In the genomic region with DNA sequence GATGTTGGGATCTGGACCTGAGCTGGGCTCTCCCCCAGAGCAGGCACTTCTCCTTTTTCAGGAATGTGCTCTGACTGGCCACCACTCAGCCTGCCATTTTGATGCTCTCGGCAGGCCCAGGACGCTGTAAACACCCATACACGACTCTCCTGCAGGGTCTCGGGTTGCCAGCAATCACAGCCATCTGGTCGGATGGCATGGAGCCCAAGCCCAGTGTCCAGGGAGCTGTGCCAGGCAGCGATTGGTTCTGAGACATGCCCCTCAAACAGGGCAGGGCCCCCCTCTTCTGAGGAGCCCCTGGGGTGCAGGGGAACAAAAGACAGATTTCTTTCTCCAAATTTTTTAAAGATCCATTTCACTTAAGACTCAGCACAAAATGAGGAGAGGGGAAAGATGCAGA, we compare ENCODE assay signal across 13 mouse cellular contexts.
A peak's percentile ranks its signal among the peaks of the same experiment; 100 is the strongest.
DNase-seq lines count a peak whose midpoint lies in the region; ATAC-seq and TF ChIP-seq lines count a peak whose summit lies in the region.
"Had no signal": no experiment of that assay in that cellular context is flagged by ENCODE, and none has a peak within 500 bp of the region (broad histone marks: within the 10 kb centered on the region; RNA-seq: fewer than 3 reads in every experiment).

No protein-coding gene starts in this region.

- DNase-seq in forebrain, embryonic 10.5 days (ENCODE audit: extremely low spot score, low spot score) = no peak
- peak; percentile 64 for DNase-seq in brain, adult 2 months (ENCODE audit: low read depth, low spot score)
- DNase-seq in embryonic facial prominence, embryonic 14.5 days (ENCODE audit: low spot score) = peak; percentile 73
- peak; percentile 47 for DNase-seq in limb, embryonic 14.5 days (ENCODE audit: low spot score)
- no peak for DNase-seq in embryo, embryonic 10 days (ENCODE audit: low spot score)
- no peak for DNase-seq in gastrocnemius, adult 18-20 months (ENCODE audit: low spot score)
- DNase-seq in layer of hippocampus, postnatal 36 days = no peak
- DNase-seq: adrenal gland, adult 8-10 months; embryo, embryonic 11 days; gastrocnemius, postnatal 14 days; heart, postnatal 14 days had no signal

- WGBS in forebrain, embryonic 12.5 days = 40% methylated on average over 6 of the region's 6 CpGs
- WGBS in forebrain, embryonic 10.5 days = 55% methylated on average over 6 of the region's 6 CpGs
- 14% methylated on average over 6 of the region's 6 CpGs for WGBS in embryonic facial prominence, embryonic 14.5 days
- WGBS in limb, embryonic 14.5 days = 17% methylated on average over 6 of the region's 6 CpGs

- no peak overlapping the region for H3K9ac ChIP-seq in forebrain, embryonic 12.5 days
- H3K9ac ChIP-seq in embryonic facial prominence, embryonic 14.5 days (ENCODE audit: low read depth, low read length) = no peak overlapping the region
- no peak overlapping the region for H3K9ac ChIP-seq in limb, embryonic 14.5 days (ENCODE audit: low read depth, low read length, severe bottlenecking)

- H3K27ac ChIP-seq in forebrain, embryonic 12.5 days = 0 out of 2 replicates have a peak overlapping the region, but pooled peaks have one; percentile 53
- no peak overlapping the region for H3K27ac ChIP-seq in forebrain, embryonic 10.5 days
- H3K27ac ChIP-seq in embryonic facial prominence, embryonic 14.5 days (replicated peaks; ENCODE audit: low read depth, low read length) = peak overlapping the region; percentile 68
- H3K27ac ChIP-seq in limb, embryonic 14.5 days (replicated peaks; ENCODE audit: low read depth, low read length) = no peak overlapping the region
- H3K27ac ChIP-seq: macrophage had no signal

- H3K4me2 ChIP-seq in forebrain, embryonic 12.5 days = no peak overlapping the region
- peak overlapping the region; percentile 10; the same call in 1 of the 2 replicates for H3K4me2 ChIP-seq in embryonic facial prominence, embryonic 14.5 days (ENCODE audit: low read depth, low read length)
- no peak overlapping the region for H3K4me2 ChIP-seq in limb, embryonic 14.5 days (replicated peaks; ENCODE audit: low read depth, low read length, severe bottlenecking)

- H3K4me1 ChIP-seq in forebrain, embryonic 12.5 days = peaks cover 17% of the 10 kb centered on the region
- peaks cover 33% of the 10 kb centered on the region; the same call in 1 of the 2 replicates for H3K4me1 ChIP-seq in forebrain, embryonic 10.5 days
- peaks cover 17% of the 10 kb centered on the region for H3K4me1 ChIP-seq in embryonic facial prominence, embryonic 14.5 days (ENCODE audit: control insufficient read depth, insufficient read depth, low read length)
- peaks cover 10% of the 10 kb centered on the region for H3K4me1 ChIP-seq in limb, embryonic 14.5 days (ENCODE audit: control insufficient read depth, insufficient read depth, low read length)

- no peaks in the 10 kb centered on the region for H3K9me3 ChIP-seq in forebrain, embryonic 12.5 days
- no peaks in the 10 kb centered on the region for H3K9me3 ChIP-seq in forebrain, embryonic 10.5 days
- no peaks in the 10 kb centered on the region for H3K9me3 ChIP-seq in embryonic facial prominence, embryonic 14.5 days (ENCODE audit: control insufficient read depth, low read length)
- H3K9me3 ChIP-seq in limb, embryonic 14.5 days (ENCODE audit: control insufficient read depth, low read length) = no peaks in the 10 kb centered on the region

- H3K27me3 ChIP-seq in forebrain, embryonic 12.5 days = 0 out of 2 replicates have a peak, but pooled peaks cover 4% of the 10 kb centered on the region
- H3K27me3 ChIP-seq in forebrain, embryonic 10.5 days (ENCODE audit: poor library complexity, severe bottlenecking) = peaks cover 7% of the 10 kb centered on the region; the same call in 1 of the 2 replicates
- H3K27me3 ChIP-seq in embryonic facial prominence, embryonic 14.5 days (replicated peaks; ENCODE audit: control insufficient read depth, insufficient read depth, low read length) = no peaks in the 10 kb centered on the region
- H3K27me3 ChIP-seq in limb, embryonic 14.5 days (ENCODE audit: control insufficient read depth, insufficient read depth, low read length) = no peaks in the 10 kb centered on the region

- TF ChIP-seq POLR2A in limb, embryonic 14.5 days (IDR thresholded peaks at IDR 0.05; ENCODE audit: borderline replicate concordance, extremely low read depth, insufficient read depth, insufficient read length) = no peak

- H3K36me3 ChIP-seq in forebrain, embryonic 12.5 days (replicated peaks) = no peaks in the 10 kb centered on the region
- H3K36me3 ChIP-seq in forebrain, embryonic 10.5 days (replicated peaks) = no peaks in the 10 kb centered on the region
- H3K36me3 ChIP-seq in embryonic facial prominence, embryonic 14.5 days (ENCODE audit: control insufficient read depth, insufficient read depth, low read length) = no peaks in the 10 kb centered on the region
- H3K36me3 ChIP-seq in limb, embryonic 14.5 days (ENCODE audit: control insufficient read depth, insufficient read depth, low read length) = no peaks in the 10 kb centered on the region

- H3K4me3 ChIP-seq in forebrain, embryonic 12.5 days (replicated peaks) = no peak overlapping the region
- H3K4me3 ChIP-seq in forebrain, embryonic 10.5 days = no peak overlapping the region
- no peak overlapping the region for H3K4me3 ChIP-seq in embryonic facial prominence, embryonic 14.5 days (ENCODE audit: low read depth, low read length)
- H3K4me3 ChIP-seq in limb, embryonic 14.5 days (replicated peaks; ENCODE audit: low read length) = no peak overlapping the region

- no peak for ATAC-seq in forebrain, embryonic 12.5 days (ENCODE audit: low FRiP score)
- peak; percentile 84 for ATAC-seq in embryonic facial prominence, embryonic 14.5 days (ENCODE audit: low read depth)
- peak; percentile 80 for ATAC-seq in limb, embryonic 14.5 days (ENCODE audit: low FRiP score, low read depth)

Comparison
In these comparisons a context has a peak if more than half of its experiments do, and no peak if none do; other contexts are left out.
1. H3K27ac ChIP-seq: peak in forebrain, embryonic 12.5 days (single experiment) and embryonic facial prominence, embryonic 14.5 days (single experiment); none in forebrain, embryonic 10.5 days (single experiment) and limb, embryonic 14.5 days (single experiment).
2. DNase-seq: peak in brain, adult 2 months (single experiment), embryonic facial prominence, embryonic 14.5 days (single experiment) and limb, embryonic 14.5 days (single experiment); none in forebrain, embryonic 10.5 days (single experiment), embryo, embryonic 10 days (single experiment), gastrocnemius, adult 18-20 months (single experiment) and layer of hippocampus, postnatal 36 days (0 of 2).